Mouse (Mus musculus) right cerebral cortex, adult 2 months (tissue): Measurements from ENCODE around the gene Pzp.

Experiments used
- DNase-seq, 2 experiments: peaks; one replicate each; pipeline ENCODE4 v3.0.0; 2021 to 2022; ENCODE audit warnings: low spot score in 2 of 2

Pzp gene

DNA sequence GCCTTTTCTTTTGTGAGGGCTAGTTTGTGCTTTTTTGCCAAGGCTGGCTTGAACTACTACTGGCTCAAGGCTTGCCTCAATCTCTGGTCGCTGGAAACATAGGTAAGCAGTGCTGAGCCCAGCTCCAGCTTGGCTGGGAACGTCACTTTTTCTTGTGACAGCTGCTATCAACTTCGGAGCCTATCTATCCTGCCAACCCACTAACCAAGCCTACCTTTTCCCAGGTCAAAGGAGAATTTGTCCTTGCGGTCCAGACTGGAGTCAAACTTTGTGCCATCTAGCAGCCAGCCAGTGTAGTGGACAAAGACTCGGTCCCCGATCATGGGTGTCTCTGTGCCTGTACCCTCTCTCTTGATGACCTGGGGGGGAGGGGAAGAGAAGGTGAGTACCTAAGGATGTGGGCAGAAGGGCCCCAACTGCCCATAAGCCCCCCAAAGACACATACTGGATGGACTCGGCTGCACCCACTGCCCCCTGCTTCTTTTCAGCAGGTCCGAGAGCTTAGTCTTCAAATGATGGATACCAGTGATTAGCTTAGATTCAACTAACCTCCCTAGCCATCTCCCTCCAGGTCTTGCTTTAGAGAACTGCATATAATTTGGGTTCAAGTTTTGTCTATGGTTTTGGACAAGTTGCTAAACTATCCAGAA, 90.0 kb downstream of the Pzp start:
- DNase-seq = no peak

DNA sequence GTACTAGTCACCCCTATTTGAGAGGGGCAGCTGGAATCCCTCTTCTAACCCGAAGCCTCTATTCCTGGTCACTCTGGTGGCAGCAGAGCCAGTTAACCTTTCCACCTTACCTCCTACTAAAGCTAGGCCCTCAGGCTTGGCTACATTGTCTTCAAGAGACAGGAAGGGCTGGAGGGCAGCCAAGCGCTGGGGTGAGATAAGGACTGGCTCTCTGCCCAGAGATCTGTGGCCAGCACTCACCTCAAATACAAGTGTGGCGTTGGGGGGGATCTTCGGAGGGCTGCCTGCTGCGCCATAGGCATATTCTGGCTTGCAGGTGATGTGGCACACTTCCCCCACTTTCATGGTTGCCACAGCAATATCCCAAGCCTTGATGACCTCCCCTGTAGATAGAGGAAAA, 91.0 kb downstream of the Pzp start:
- no peak for DNase-seq
